Mouse (Mus musculus) 3T3-L1 (cell line): ENCODE measurements around the gene Gm43720.

Experiments
- DNase-seq: peaks from one replicate; pipeline ENCODE4 v3.0.0-alpha.2; 2015; ENCODE audit warnings: low read depth, low spot score

Gm43720 gene

DNA sequence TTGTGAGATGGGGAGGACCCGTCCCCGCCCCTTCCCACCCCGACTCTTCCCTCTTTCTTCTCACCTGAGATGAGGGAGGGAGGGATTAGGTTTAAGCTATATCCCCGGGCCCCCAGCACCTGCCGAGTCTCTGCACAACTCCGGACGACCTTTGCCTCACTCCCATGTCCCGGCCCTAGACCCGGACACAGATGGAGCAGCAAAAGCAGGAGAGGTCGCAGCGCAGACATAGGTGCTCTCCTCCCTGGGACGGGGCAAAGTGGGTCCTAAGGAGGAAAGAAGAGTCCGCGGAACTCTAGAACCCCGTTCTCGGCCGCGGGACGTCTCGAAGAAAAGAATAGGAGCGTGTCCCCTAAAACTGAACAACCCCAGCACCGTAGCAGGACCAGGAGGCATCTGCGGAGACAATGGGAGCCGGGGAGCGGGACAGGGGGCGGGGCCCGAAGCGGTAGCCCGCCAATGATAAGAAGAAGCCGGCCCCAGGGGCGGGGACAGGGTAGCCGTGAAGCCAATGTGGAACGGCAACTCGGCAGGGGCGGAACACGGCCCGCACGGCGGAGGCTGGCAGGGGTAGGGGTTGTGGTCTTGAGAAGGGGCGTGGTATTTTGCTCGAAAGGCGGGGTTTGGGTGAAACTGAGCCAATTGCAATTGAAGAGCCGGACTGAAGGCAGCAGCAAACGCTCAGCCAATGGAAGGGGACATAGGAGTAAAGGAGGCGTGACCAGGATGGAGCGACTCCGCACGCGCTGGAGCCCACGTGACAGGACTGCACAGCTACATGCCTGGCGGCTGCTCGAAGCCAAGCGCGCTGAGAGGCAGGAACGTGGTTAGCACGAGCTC, at the start of gene Gm43720, which contains the start of the genes Gpc2 and Stag3:
Gm43720 (minus strand) TSS at position 374 of the 840 bp plus-strand sequence.
Gpc2 (minus strand) TSS at position 421 of the 840 bp plus-strand sequence.
Stag3 (plus strand) TSS at position 656 of the 840 bp plus-strand sequence.
- DNase-seq, result no peak

DNA sequence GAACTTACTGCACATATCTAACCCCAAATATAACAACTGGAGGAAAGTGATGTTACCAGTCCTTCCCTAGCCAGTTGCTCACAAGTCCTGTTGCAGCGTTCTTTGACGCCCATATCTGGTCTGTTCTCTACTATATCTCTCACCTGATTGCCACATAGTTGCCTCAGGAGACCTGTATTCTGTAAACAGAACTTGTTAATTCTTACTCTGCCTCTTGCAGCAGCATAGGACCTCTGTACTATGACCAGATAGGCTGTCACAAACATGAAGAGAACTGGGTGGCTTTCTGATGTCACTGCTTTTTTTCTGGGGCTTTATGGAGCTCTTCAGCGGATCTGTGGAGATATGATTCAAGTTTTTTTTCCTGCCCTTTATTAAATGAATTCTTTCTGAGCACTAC, 33.0 kb upstream of the Gm43720 start:
- DNase-seq, result no peak

DNA sequence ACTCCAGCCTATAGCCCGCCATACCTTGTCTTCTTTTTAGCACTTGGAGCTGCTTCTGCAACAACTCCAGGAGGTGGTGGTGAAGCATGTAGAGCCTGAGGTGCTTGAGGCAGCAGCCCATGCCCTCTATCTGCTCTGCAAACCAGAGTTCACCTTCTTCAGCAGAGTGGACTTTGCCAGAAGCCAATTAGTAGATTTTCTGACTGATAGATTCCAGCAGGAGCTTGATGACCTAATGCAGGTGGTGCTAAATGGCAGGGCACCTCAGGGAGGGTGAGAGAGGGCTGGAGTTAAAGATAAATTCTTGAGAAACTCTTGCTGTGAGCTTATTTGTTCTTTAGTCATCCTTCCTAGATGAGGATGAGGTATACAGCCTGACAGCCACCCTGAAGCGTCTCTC, 19.9 kb upstream of the Gm43720 start:
- DNase-seq, result no peak

DNA sequence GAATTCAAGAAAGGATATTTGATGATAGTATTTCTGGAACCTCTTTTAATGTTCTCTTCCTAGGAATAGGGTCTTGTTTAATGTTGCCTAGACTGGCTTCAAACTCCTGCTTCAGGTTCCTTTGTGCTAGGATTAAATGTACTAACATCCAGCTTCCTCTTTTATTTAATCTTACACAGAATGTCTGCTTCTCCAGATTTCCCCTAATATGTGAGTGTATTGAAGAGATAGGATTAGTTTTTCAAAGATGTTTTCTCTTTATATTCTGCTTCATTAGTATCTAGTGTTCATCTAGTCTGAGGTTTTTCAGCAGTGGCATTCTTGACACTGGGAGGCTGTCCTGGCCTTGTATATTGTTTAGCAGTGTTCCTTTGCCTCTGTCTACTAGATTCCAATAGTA, 14.4 kb upstream of the Gm43720 start:
- no peak for DNase-seq

DNA sequence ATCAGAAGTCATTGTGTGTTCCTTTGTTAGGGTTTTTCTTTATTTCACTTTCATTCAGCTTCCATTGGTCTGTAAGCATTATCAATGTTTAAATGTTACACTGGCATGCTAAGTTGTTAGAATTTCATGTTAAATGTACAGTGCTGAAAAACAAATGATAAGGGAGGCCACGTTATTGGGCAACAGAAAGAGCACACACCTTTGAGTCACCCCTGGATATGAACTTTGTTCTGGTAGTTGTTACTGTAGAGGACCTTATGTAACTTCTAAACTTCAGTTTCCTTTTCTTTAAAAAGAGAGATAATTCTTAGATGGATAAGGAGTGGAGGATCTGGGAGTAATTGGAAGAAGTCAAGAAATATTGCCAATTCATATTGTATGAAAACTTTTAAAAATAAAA, 11.9 kb upstream of the Gm43720 start:
- no peak for DNase-seq

DNA sequence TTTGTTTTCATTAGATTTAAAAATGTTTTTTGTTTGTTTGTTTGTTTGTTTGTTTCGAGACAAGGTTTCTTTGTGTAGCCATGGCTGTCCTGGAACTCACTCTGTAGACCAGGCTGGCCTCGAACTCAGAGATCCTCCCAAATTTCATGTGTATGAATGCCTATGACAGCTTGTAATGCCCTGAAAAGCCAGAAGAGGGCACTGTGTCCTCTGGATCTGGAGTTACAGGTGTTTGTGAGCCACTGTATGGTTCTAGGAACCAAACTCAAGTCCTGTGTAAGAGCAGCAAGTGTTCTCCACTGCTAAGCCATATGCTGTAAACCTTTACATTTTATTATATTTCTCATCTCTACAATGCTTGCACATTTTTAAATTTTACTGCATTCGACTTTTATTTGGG, 8.1 kb upstream of the Gm43720 start:
- peak; percentile 41 for DNase-seq

DNA sequence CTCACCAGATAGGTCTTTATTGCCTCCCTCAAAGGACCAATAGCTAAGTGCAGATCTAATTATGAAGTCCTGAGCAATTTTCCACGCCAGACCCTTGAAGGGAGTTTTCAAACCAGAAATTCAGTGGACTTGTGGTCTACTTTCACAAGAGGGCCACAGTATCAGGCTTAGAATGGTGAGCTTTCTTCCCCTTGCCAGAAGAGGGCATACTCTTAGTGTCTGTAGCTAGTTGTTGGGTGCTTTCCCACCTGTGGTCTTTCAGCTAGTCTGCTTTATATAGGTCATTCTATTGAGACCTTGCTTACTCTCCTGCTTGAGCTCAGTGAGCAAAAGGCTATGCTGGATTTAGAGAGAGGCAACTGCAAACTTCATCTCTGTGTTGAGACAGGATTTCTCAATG, 3.8 kb upstream of the Gm43720 start:
- DNase-seq, result no peak

DNA sequence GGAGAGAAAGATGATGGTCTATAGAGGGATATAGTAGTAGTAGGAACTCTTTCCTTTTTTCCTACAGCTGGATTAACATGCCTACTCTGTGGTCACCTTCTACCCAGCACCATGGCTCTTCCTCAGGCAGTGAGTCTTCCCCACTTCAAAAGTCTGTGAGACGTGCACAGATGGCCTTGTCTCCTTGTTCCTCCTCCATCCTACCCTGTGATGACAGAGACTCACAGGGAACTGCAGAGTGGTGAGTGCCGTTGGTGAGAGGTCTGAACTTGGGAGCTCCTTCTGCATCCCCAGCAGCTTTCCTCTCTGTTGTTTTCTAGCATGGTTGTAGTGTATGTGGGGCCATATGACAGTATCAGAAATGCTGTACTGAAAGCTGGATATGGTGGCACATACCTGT, 2.0 kb upstream of the Gm43720 start:
- no peak for DNase-seq

DNA sequence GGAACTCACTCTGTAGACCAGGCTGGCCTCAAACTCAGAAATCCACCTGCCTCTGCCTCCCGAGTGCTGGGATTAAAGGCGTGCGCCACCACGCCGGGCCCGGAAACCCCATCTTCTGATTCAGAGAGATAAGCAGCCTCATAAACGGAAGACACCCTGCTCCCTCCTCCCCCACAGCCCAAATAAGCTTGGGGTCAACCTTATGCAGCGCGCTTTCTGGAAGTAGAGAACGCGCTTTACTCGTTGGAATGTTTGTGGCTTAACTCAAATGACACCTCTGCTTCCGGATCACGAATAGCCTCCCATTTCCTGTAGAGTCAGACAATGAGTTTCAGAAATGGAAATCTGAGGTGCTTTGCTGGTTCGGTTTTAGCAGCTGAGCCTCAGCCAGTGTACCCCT, 1.1 kb upstream of the Gm43720 start:
- DNase-seq, result no peak

DNA sequence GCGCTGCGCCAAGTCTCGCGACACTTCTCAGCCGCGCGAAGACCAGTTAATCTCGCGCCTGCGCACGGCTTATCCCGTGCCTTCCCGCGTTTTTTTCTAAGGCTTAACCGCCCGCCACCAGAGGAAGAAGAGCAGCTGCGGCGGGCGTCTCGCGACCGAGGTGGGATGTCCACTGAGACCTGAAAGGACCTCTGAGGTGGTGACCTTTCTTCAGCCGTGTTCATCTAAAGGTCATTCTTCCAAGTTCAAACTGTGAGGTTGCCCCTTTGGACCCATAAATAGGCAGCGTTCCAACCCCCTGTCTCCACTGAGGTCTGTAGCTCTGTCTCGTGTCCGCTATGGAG, 639 bp upstream of the Gm43720 start:
- no peak for DNase-seq

DNA sequence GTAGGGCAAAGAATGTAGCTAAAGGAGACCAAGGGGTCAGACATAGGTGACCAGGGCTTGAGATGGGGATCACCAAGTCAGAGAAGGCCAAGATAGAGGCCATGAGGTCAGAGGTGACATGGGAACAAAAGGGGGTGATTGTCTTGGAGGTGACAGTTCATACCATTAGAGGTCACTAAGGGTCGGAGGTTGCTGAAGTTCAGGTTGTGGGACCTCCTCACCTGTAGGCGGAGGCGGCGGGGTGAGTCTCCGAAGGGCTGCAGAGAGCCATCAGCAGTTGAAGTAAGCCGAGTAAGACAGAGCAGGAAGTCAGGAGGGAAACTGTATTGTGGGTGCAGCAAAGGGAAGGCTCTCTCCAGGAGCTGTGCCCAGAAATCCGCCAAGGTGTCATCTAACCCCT, 1.8 kb downstream of the Gm43720 start:
- DNase-seq, result no peak

DNA sequence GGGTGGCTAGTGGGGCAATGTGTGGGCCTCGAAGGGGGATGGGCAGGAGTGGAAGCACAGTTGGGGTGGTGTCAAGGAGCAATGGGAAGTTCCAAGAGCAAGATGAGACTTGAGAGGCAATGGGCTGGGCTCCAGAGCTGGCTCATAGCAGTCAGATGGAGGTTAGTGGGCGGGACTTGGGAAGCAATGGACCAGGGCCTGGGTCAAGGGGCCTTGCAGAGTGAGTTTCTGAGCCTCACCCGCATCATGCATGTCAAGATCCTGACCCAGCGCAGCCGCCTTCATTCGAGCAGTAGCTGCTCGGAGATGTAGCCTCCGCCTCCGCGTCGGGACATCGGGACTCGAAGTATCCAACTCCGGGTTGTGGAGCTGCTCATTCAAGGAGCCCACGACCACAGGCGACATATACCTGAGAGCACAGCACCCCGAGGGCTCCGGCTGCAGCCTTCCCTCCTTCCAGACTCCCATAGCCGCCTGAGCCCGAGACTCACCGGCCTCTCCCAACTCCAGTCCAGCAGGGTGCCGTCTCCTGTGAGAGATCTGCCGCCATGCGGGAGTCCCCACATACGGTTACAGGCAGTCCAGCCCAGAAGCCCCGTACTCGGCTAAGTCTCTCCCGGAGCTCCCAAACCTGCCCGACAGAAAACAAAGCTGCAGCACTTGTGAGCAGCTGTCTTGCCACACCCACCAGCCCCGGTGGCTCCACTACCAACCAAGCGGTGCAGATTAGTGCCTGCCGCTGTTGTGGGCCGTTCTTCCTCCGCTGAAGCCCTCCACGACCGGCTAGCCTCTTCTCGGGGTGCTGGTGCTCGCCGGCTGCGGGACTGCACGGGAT, 4.3 kb downstream of the Gm43720 start:
- DNase-seq, result no peak

DNA sequence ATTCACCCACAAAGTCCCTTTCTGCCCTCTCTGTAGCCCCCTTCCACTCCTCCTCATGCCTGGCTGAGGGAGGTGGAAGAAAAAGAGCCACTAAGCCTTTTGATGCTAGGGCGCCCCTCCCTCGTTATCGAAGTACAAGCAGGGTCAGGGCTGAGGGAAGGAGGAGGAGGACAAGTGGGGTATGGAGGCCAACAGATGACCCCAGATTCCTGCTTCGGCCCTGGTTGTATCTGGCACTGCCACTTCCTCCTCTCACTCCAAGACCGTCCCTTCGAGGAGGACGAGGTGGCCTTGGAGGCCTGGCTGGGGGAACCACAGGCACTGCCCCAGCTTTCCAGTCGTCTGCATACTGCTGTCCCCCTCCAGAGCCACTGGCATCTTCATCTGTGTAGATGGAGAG, 5.6 kb downstream of the Gm43720 start:
- no peak for DNase-seq

DNA sequence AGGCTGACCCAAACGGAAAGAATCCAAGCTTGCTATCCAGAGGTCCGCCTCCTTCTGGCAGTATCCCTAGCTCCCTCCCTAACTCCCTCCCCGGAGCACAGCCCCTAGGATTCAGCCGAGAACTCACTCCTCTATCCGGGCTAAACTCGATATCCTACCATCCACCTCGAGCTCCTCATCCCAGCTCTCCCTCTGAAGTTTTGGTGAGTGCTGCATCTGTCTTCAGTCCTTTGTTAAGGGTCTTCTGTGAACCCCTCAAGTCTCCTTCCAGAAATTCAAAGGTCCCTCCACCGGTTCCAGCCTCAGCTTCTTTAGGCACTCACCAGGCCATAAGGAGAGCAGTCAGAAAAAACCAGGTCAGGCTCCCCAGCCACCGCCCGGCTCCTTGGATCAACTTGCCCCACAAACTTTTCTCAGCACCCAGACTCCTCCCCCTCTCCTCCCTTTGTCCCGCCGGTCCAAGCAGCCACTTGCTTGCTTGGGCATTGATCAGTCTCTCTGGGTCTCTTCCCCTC, 7.3 kb downstream of the Gm43720 start, which contains the start of gene Gal3st4:
Gal3st4 (minus strand) TSS at position 432 of the 515 bp plus-strand sequence.
- DNase-seq, result no peak

DNA sequence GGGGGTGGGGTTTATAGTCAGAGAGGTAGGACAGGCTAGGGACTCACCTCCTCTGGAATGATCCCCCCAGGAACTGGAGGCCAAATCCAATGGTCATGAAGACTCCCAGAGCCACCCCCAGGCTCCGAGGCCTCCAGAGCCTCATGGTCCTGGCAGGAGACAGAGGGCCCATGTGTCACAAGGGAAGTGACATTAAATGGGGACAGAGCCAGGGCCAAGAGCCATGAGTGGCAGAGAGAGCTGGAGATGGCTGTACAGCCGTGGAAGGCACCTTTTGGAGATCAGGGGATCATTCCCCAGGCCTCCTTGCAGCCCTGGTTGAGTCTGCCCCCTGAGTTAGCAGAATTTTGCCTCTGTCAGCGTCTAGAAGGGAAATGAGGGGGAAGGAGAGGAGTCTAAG, 8.5 kb downstream of the Gm43720 start:
- no peak for DNase-seq

DNA sequence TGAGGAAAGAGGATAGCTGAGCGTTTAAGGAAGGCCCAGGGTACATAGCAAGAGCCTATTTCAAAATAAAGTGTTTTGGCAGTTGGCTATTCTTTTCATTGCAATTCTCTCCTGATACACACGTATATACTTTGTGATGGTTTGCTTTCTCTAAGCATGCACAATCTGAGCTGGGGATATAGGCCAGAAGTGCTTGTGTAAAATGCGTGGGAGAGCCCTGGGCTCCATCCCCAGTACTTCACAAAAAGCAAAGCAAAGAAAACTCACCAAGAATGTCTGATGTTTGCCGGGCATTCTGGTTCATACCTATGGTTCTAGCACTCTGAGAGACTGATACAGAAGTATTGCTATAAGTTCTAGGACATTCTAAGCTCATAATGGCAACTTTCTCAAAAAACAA, 10.8 kb downstream of the Gm43720 start:
- DNase-seq, result no peak

DNA sequence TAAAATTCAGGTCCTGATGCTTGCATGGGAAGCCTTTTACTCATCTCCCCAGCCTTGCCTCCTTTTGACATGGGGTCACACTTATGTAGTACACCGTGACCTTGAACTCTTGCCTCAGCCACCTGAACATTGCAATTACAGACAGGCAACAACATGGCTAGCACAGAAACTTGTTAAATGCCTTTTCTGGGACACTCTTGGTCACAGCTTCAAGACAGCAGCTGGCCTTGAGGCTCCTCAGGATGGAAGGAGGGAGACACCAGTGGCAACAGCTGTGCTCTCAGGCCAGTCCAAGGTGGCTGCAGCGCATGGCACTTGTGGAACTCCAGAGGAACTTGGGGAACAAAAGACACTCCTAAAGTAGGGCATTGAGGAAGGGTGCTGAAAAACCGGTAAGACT, 12.6 kb downstream of the Gm43720 start:
- DNase-seq, result no peak

DNA sequence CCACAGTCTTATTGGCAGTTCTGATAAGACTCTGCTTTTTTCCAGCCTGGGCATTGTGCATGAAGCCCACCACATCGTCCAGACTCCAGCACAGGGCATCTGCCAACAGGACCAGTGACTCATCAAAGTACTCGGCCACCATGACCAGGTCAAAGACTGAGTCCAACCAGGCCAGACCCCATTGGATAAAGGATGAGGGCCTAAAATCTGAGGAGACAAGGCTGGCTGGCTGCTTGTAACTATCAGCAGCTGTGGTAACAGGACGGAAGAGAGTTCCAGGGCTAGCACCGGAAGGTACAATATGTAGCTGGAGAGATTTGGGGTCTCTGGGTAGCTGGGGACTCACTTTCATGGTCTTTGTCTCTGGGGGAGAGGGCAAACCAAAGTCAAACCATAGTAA, 14.0 kb downstream of the Gm43720 start:
- DNase-seq, result no peak

DNA sequence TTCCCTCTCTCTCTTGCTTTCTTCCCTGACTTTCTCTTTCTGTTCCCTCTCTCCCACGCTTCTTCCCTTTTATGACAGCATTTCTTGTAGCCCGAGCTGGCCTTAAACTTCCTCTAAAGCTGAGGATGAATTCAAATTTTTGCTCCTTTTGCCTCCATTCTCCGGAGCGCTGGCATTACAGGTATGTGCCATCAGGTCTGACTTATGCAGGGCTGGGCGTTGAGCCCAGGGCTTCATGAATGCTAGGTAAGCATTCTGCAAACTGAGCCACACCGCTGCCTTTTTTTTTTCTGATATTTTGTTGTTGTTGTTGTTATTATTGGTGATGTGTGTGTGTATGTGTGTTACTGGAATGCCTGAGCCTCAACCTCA, 15.6 kb downstream of the Gm43720 start:
- no peak for DNase-seq

DNA sequence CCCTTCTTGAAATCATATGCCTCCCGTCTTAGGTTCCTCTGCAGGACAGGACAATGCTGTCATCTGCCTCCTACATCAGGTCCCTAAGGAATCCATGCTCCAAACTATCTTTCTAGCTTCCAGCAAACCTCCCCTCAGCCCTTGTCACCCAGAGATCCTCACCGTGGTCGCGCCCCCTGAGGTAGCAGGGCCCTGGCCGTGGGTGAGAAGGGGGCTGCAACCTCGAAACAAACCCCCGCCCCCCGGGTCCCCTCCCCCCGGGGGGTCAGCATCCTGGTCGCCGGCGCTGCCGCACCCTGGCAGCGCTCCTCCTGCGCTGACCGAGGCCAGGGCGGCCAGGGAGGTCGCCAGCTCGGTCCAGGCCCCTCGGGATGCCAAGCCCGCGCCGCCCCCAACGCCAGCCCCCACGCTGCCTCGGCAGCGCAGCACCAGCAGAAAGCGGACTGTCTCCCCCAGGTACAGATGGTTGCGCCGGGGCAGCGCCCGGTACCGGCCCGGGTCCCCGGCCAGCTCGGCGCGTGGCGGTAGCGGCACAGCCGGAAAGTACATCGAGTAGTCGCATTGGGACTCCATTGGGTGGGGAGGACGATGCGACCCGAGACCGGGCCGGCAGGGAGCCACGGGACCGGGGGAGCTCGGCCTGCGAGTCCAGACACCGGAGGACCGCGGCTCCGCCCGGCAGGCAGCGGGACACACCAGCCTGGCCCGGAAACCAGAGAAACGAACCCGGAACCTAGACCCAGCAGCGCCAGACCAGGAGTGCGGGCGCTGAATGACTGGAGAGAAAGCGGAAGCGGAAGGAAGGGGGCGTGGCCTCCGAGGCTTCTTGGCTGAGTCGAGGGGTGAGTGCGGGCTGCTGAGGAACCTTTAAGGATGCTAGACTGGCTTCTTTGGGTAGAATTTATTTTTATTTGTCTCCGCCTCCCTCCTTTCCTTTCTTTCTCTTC, 16.2 kb downstream of the Gm43720 start, which contains the start of gene BC037034:
BC037034 (minus strand) TSS at position 774 of the 947 bp plus-strand sequence.
- peak; percentile 99 for DNase-seq

DNA sequence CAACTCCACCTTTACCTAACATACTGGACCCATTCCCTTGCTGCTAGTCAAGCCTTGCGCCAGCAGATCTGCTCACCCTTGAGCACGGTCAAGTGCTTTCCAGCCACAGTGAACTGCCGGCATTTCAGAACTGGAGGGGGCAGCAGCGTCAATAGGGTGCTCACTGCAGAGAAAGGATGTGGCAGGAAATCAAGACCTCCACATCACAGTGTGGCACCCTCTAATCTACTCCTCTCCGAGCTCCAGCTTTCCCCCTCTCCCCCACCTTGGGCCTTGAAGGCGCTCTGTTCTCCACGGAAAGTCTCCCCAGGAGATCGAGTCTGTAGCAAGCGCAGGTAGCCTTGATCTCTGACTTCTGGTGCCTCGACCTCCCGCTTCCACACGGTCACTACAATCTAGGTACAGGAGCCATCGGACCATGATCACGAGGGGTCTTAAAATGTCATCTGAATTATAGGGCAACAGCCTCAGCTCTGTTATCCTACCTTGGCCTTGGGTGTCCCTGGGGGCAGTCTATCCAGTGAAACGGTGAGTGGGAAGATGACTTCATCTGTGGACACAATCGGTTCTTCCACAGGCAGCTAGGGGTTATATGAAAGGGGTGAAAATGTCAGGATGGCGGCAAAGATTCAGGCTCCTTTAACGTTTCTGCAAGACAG, 17.0 kb downstream of the Gm43720 start:
- DNase-seq, result peak; percentile 39
